Mouse (Mus musculus) left cerebral cortex, adult 8-10 months (tissue): ENCODE data around the gene Vwa3a. TPM values are rescaled to one million over a fixed set of nuclear protein-coding genes. Genes with fewer than 3 reads are reported as not detected.

ENCODE experiments used
- DNase-seq, 2 experiments: peaks; one replicate each; pipeline ENCODE4 v3.0.0; 2022; ENCODE audit warnings: low spot score in 2 of 2
- total RNA-seq, 4 experiments: library from RNA; stranded (reverse); gene quantifications; 2 replicates each; pipeline ENCODE4 v1.2.4; 2022

Gene Vwa3a
- total RNA-seq, 4 experiments from 2014 or later, result 15.4 to 20.7 (median 15.9) TPM

DNA sequence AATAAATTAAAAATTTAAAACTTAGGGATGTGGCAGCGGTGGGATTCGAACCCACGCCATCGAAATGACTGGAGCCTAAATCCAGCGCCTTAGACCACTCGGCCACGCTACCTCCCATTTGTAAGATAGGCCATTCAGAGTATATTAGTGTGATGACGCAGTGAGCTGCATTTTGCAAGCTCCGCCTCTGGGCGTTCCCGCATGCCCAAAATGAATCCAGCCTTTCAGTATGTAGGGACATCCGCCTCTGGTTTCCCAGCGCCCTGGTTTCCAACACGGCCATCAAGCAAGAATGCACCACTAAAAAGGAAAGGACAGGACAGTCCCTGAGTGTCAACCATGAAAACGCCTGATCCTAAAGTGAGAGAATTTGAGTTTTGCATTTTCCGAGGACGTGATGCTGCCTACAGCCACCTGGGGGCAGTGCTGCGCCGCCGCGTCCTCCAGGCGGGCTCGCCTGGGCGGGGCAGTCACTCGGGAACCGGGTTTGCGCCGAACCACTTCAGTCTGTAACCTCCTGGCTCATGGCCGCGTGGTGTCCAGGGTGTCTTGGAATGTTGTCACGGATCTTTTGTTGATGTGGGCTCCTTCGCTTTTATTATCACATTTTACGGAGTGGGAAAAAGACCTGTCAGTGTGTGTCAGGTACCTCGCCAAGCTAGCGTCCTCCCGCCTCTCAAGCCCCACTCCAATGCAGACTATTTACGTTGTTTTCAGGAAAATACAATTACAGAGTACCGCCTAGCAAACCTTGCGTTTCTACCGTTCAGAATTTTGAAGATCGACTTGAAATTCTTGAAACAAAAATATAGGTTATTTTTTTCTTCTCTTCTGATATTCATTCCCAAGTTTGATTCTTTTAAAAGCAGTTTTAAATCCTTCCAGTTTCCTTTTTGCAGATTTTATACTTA is 96.6 kb downstream of the Vwa3a start:
- peak; percentile 87 to 99 for DNase-seq

GRCm38 (mm10) chr7:120836361-120836760 is 97.2 kb downstream of the Vwa3a start:
- DNase-seq, result no peak

DNA sequence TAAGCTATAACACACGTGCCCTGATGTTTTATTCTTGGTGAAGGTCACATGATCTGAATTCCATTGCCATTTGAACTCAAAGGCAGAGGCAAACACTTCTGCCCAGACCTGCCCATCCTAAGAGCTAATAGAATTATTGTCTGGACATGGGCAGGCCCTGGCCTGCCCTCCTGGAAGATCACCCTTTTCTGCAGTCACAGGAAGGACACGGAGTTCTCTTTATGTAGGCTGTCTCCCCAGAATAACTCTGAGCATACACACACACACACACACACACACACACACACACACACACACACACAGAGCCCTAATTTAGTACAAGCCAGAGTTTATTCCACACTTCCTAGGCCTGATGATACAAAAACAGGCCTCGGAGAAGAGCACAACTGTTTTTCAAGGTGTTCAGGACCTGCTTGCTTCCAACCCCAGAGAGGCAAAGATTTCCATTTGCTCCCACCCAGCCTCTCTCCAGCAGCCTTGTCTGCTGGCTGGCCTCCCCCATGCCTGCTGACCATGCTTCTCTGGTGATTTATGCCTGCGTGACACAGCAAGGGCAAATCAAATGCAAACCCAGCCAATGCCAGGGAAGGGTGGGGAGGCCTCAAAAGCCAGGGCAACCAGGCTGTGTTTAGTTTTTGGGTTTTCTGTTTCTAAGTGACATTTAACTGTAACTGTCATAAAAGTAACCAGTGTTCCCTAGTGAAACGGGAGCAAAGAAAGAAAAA is 99.5 kb downstream of the Vwa3a start:
- DNase-seq, result no peak

- DNase-seq, result no peak
Observed at GRCm38 (mm10) chr7:120839786-120840185, 100.7 kb downstream of the Vwa3a start.

GRCm38 (mm10) chr7:120842345-120843036 is 103.4 kb downstream of the Vwa3a start, which contains the start of gene Eef2k:
Eef2k (plus strand) TSS chr7:120842831.
- peak; percentile 69 to 88 for DNase-seq

DNA sequence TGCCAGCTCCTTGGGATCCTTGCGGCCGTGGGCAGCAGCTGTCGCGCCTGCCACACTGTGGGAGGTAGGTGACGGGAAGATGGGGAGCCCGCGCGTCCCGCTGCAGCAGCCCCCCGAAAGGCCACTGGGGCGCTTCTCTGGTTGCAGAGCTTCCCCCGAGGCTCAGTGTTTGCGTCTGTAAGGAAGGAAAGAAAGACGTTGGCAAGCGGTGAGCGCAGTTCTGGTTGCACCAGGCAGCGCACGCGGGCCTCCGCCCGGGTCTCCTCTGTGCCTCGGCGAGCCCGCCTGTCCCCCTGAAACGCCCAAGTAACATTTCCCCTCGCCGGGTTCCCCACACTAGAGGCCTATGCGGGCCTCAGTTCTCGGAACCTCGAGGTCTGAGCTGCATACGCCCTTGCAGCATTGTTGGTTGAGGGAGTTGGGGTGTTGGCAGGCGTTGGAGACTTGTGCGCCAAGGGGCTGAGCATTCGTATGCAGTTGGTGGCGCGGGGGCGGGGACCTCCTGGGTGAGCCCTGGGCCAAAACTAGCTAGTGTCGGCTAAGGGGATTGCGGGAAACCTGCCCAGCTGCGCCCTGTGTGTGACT is 104.0 kb downstream of the Vwa3a start:
- DNase-seq, result peak; percentile 67 to 90

DNA sequence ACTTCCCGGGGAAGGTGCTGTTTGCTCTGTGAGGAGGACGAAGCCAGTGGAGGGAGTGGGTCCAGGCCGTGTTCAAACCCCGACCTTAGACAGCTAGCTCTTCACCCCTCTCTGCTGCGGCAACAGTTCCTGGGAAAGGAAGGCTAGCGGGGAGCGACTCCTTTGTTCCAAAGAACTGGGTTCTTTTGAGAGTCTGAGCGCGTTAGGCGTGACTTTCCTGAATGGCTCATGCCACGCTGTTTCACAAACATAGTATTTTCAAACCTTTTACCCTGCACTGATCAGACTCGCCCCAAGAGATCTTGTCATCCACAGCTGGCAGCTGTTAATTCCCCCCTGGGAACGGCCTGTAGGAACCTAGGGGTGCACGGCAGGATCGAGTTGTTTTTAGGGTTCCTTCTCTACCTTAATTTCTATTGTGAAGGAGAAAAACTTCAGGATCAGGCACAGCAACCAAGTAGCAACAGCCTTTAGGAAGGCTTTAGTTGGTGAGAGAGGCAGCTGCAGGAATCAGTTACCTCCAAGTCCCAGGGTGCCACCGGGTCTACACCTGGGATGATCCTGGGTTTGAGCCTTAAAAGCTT is 104.8 kb downstream of the Vwa3a start:
- DNase-seq, result no peak

GRCm38 (mm10) chr7:120844689-120845088 is 105.6 kb downstream of the Vwa3a start:
- DNase-seq, result no peak

DNA sequence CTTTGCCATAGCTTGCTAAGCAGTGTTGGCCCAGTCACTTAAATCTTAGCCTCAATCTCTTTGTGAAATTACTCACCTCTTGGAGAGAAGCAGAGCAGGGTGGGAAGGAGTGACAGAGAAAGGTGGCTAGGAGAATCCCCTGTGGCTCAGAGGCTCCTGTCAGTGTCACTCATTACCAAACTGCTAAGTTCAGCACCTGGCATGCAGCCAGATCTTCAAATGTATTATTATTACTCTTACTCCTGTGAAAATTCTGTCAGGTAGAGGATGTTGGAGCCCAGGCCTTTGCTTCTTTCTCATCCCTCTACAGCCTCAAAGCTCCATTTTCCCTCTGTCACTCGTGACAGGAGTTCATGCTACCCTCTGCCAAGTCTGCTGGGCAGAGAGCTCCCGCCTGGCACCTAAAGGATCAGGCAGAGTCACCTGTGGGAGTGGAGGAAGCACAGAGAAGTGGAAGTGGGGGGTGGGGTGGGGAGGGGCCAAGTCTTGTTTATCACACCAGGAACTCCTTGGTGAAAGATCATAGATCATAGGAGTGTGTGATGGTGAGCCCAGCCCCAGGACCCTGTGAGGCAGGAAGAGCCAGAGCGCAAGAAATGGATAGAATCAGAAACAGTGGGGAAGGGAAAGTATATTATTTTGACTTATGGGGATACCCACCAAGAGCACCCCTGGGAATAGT is 109.9 kb downstream of the Vwa3a start:
- no peak for DNase-seq

GRCm38 (mm10) chr7:120850165-120850564 is 111.0 kb downstream of the Vwa3a start:
- DNase-seq, result no peak

Other genes with a start within 250 kb of the Vwa3a start
- gene Uqcrc2, start 104.1 kb upstream of the Vwa3a start, total RNA-seq, result 100 to 1,000 TPM; 248 to 256 (median 249) TPM
- under 1 TPM in 2 of 4 experiments, not detected in 2; 0.17 to 0.39 TPM for gene Pdzd9, start 69.0 kb upstream of the Vwa3a start, total RNA-seq
- gene Mosmo, start 61.7 kb upstream of the Vwa3a start, total RNA-seq, result 10 to 100 TPM; 69.0 to 88.6 (median 73.7) TPM
- under 1 TPM in 1 of 4 experiments, not detected in 3; 0.30 TPM for gene Gm5737, start 73.0 kb downstream of the Vwa3a start, total RNA-seq
- 10 to 100 TPM; 28.3 to 36.3 (median 35.3) TPM for gene Eef2k, start 103.5 kb downstream of the Vwa3a start, total RNA-seq
- 10 to 100 TPM; 25.8 to 31.6 (median 30.3) TPM for gene Polr3e, start 178.4 kb downstream of the Vwa3a start, total RNA-seq
- gene Cdr2, start 243.0 kb downstream of the Vwa3a start, total RNA-seq, result 10 to 100 TPM in 3 of 4 experiments, 1 to 10 TPM in 1; 8.7 to 12.5 (median 10.7) TPM
- 1 to 10 TPM in 1 of 4 experiments, under 1 TPM in 3; 0.18 to 2.4 (median 0.48) TPM for gene Mfsd13b, start 243.2 kb downstream of the Vwa3a start, total RNA-seq